Mouse (Mus musculus): ENCODE measurements around the gene Rrp12.
"Not testable (repeated sequence)": the region's sequence is repeated elsewhere in the genome, so short reads cannot be mapped to it uniquely, and the experiment has no call there.

Rrp12 gene

DNA sequence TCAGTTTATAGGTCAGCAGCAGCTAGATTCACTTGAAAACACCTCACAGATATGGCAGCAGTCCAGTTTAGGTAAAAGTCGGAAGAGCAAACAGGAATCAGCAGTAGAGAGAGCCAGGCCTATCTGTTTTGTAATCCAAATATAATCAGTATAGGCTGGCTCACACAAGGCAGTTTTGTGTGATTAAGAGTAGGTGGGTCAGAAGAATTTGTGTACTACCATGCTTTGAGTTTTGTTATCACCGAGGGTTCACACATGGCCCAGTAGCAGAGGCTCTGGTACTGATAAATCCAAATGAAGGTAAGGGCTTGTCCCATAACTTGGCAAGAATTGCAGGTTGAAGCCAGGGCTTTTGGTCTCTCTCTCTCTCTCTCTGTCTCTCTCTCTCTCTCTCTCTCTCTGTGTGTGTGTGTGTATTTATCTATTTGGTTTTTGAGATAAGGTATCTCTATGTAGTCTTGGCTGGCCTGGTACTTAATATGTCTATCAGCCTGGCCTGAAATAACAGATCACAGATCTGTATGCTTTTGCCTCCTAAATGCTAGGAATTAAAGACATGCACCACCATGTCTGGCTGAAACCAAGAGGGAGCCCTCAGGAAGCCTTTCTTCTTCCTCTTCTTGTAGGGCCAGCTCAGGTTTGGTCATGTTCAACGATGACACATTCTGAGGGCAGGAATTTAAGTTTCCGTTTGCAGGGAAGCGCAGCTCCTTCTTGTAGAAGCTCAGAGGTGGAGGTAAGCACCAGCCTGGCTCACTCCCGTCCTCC lies 10.5 kb upstream of the Rrp12 start:
- DNase-seq (ENCODE audit: low spot score) = no peak

- DNase-seq (ENCODE audit: low spot score) = no peak
Measured at GRCm38 (mm10) chr19:41905246-41905645, 9.3 kb upstream of the Rrp12 start.

- DNase-seq (ENCODE audit: low spot score) = no peak
Measured at GRCm38 (mm10) chr19:41902848-41903593, 7.0 kb upstream of the Rrp12 start.

DNA sequence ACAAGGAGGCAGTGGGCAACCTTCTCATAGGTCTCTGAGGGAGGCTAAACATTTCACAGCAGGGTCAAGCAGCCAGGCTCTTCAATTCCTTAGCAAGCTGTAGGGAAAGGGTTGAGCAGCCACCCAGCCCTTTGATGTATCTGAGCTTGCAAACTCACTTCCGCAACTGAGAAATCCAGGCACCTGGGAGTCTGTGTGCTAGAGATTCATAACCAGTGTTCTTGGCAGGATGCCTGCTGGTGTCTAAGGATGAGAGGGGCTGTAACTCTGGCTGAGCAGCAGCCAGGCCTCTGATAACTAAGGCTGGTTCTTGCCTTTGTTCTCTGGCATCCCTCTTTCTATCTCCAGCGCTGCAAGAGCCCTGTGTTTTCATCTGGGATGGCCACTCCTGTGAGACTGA lies 5.7 kb upstream of the Rrp12 start:
- DNase-seq (ENCODE audit: low spot score) = no peak

GRCm38 (mm10) chr19:41900495-41901090 lies 4.6 kb upstream of the Rrp12 start:
- no peak for DNase-seq (ENCODE audit: low spot score)

DNA sequence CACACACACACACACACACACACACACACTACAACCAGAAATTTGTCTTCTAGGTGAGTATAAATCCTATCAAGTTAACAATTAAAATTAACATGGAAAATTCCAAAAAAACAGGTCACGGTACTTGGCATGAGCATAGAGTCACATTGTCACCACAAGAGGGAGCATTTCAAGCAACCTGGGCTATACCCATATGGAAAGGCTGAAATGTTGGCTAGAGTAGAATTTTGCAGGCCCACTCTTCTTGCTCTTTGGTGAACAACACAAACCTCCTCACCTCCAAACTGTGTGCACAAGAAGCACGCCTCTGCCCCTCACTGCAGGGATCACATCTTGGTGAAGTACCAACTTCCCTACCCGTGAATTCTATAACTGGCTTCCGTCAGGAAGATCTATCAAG lies 2.9 kb upstream of the Rrp12 start:
- DNase-seq (ENCODE audit: low spot score) = no peak

- DNase-seq (ENCODE audit: low spot score) = no peak
Measured at GRCm38 (mm10) chr19:41896319-41896711, 342 bp upstream of the Rrp12 start.

DNA sequence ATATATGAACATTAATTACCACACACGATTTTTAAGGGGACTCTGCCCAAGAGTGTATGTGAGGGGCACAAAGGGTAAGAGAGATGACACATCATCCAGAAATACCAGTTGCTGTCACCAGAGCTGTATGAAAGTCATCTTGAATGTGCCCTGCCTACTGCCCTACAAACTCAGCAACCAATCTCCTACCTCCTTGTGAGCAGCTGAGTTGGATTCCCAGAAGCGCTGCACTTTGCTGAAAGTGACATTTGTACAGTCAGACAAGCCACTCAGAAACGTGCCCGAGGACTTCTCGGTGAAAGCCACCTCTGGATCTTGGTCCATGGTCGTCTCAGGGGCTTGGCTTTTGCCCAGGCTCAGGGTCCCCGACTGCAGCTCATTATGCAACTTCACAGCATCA lies 1.0 kb downstream of the Rrp12 start:
- DNase-seq (ENCODE audit: low spot score) = no peak

GRCm38 (mm10) chr19:41888191-41888590 lies 7.8 kb downstream of the Rrp12 start:
- DNase-seq (ENCODE audit: low spot score) = no peak

DNA sequence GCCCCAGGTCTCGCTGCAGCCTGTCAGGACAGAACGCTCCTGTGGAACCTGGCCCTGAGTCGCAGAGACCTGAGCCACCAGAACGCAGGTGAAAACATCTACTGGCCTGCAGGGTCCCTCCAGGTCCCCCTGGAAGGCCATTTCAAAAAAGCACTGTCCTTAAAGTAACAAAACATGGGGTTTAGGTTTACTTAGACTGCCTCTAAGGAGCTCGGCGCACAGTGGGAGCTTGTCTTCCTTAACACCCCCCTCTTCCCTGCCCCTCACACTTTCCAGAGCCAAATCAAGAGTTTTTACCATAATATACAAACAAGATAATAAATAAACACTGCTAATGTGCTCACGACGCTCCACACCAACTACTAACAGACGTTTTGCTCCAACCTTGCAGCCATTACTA lies 12.1 kb downstream of the Rrp12 start:
- no peak for DNase-seq (ENCODE audit: low spot score)

- DNase-seq (ENCODE audit: low spot score) = no peak
Measured at GRCm38 (mm10) chr19:41881842-41882241, 14.1 kb downstream of the Rrp12 start.

DNA sequence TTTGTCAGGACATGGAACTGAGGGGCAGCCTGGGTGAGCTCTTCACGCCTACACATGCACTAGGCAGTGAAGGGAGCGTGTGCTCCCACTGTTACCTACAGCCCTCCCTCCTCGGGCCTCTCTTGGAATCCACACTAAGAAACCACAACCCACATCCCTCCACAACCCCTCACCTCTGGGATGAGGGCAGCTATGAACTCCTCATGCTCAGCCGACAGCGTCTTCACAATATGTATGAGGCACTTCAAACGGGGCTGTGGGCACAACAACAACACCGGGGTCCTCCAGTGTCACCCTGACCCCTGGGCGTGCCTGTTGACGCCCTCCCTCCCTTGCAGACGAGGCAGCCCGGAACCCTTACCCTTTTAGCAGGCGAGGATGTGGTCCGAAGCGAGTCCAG lies 21.6 kb downstream of the Rrp12 start:
- DNase-seq (ENCODE audit: low spot score) = no peak

DNA sequence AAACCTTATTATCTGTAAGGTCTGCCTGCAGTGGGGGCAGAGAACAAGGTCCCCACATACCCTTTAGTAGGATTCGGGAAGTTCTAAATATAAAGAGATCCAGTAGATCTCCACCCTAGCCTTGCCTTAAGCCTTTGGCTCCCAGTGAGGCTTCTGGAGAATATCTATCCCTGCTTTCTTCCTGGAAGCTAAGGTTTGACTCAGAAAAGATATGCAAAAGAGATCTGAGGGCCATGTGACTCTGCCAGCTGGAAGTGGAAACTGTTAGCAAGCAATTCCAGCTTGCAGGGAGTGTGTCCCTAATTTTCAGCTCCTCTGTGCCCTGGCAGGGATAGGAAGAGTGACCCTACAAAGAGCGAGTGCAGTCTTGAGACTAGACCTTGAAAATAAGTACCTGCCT lies 23.7 kb downstream of the Rrp12 start:
- DNase-seq (ENCODE audit: low spot score) = no peak

- DNase-seq (ENCODE audit: low spot score) = not testable (repeated sequence)
Measured at GRCm38 (mm10) chr19:41869946-41870345, 26.0 kb downstream of the Rrp12 start.

GRCm38 (mm10) chr19:41869296-41869695 lies 26.7 kb downstream of the Rrp12 start:
- no peak for DNase-seq (ENCODE audit: low spot score)

- DNase-seq (ENCODE audit: low spot score) = no peak
Measured at GRCm38 (mm10) chr19:41866707-41867106, 29.3 kb downstream of the Rrp12 start.

GRCm38 (mm10) chr19:41857816-41858310 lies 38.1 kb downstream of the Rrp12 start:
- no peak for DNase-seq (ENCODE audit: low spot score)

DNA sequence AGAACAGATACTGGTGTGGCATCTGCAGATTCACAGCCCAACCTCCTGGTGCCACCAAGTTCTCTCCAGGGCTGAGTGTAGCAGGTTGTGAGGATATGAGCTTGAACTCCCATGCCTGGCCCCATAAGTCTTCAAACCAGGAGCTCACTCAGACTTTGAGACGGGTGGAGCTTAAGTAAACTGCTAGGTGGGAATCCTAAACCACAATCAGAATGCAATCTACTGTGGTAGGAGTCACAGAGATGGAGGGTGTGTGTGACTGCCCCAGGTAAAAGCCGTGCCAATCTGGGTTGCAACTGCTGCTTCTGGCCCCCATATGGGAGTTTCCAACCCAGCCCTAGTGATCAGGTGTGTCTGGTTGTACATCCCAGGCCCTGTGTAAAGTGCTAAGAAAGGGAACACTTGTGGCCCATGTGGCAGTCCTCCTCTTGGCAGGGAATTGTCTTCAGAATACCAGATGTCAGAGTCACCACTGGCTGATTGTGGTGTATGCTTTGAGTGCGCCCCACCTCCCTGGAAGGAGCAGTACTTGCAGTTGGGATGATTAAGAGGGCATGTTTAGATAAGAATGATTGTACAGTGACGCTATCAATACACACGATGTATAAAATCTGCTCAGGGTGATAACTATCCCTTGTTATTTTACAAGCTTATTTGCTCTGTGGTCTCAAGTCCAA lies 38.7 kb downstream of the Rrp12 start:
- DNase-seq (ENCODE audit: low spot score) = no peak

- no peak for DNase-seq (ENCODE audit: low spot score)
Measured at GRCm38 (mm10) chr19:41852423-41852822, 43.5 kb downstream of the Rrp12 start.

- DNase-seq (ENCODE audit: low spot score) = no peak
Measured at GRCm38 (mm10) chr19:41850719-41851543, 45.0 kb downstream of the Rrp12 start.

DNA sequence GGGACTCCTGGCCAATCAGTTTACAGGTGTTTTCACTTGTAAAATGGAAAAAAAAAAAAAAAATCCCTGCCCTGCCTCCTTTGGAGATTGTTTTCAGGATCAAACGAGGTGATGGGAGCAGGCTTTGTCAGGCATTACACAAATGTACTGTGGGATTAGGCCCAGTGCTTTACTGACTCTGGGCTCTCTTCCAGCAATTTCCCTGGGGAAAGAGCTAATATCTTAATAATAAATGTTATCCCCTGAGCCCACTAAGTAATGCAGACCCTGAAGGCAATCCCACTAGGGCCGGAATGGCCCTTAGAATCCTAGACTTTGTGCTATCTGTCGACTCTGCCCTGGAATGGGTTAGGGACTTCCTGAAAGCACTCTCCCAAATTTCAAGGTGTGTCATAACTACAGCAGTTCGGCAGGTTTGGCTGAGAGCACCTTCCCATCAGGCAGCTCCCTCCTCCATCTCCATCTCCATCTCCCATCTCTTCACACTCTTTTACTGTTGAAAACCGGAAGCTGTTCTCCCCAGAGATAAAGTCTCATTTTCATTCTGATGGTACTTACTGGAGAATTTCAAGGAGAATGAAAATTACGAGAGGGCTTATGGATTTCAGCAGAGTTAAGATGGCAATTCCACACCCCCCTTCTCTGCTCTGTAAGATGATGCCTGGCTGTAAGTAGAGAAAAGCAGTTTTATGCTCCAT lies 45.8 kb downstream of the Rrp12 start:
- DNase-seq (ENCODE audit: low spot score) = no peak

Data from left cerebral cortex, adult 11 months (tissue).